Mouse (Mus musculus) cerebral cortex, adult 2 months (tissue): ENCODE results near the gene Olfr223.

ENCODE experiments used
- WGBS: fragments of 180-500 bp; shearing (Covaris S2); methylation state at CpG from one replicate; pipeline ENCODE4 v1.1.7; 2018; 5-methylcytosine and 5-hydroxymethylcytosine counted together

Olfr223 gene

GRCm38 (mm10) chr11:59596950-59597349 is 3.9 kb upstream of the Olfr223 start:
- WGBS = 88% methylated on average over 8 of the region's 8 CpGs

GRCm38 (mm10) chr11:59596091-59596490 is 3.0 kb upstream of the Olfr223 start:
- 54% methylated on average over 4 of the region's 4 CpGs for WGBS

GRCm38 (mm10) chr11:59589496-59589895 is 3.6 kb downstream of the Olfr223 start:
- 89% methylated on average over 8 of the region's 8 CpGs for WGBS

- WGBS = 62% methylated on average over 6 of the region's 6 CpGs
Measured at GRCm38 (mm10) chr11:59584539-59584938, 8.6 kb downstream of the Olfr223 start.

GRCm38 (mm10) chr11:59576135-59576534 is 17.0 kb downstream of the Olfr223 start, which contains the start of gene Olfr222:
Gene Olfr222 (minus strand): TSS chr11:59576235.

GRCm38 (mm10) chr11:59575726-59576125 is 17.4 kb downstream of the Olfr223 start:
- WGBS = 61% methylated on average over 9 of the region's 9 CpGs

- 49% methylated on average over 3 of the region's 3 CpGs for WGBS
Measured at GRCm38 (mm10) chr11:59569306-59569705, 23.8 kb downstream of the Olfr223 start.

GRCm38 (mm10) chr11:59562837-59563236 is 30.3 kb downstream of the Olfr223 start:
- 57% methylated on average over 9 of the region's 9 CpGs for WGBS

GRCm38 (mm10) chr11:59562336-59562735 is 30.8 kb downstream of the Olfr223 start:
- 81% methylated on average over 4 of the region's 4 CpGs for WGBS

- 80% methylated on average over 3 of the region's 3 CpGs for WGBS
Measured at GRCm38 (mm10) chr11:59560906-59561305, 32.2 kb downstream of the Olfr223 start.

- 82% methylated on average over 8 of the region's 8 CpGs for WGBS
Measured at GRCm38 (mm10) chr11:59554535-59554934, 38.6 kb downstream of the Olfr223 start.

- WGBS = 95% methylated on average over 11 of the region's 11 CpGs
Measured at GRCm38 (mm10) chr11:59554127-59554526, 39.0 kb downstream of the Olfr223 start.

- 51% methylated on average over 9 of the region's 9 CpGs for WGBS
Measured at GRCm38 (mm10) chr11:59544005-59544404, 49.1 kb downstream of the Olfr223 start.

- WGBS = 84% methylated on average over 3 of the region's 3 CpGs
Measured at GRCm38 (mm10) chr11:59543376-59543775, 49.7 kb downstream of the Olfr223 start.

- 72% methylated on average over 6 of the region's 6 CpGs for WGBS
Measured at GRCm38 (mm10) chr11:59542442-59542841, 50.6 kb downstream of the Olfr223 start.

- 55% methylated on average over 3 of the region's 3 CpGs for WGBS
Measured at GRCm38 (mm10) chr11:59541324-59541723, 51.8 kb downstream of the Olfr223 start, which contains the start of gene Nlrp3. Gene Nlrp3 (plus strand): TSS chr11:59541568.

- 89% methylated on average over 3 of the region's 3 CpGs for WGBS
Measured at GRCm38 (mm10) chr11:59540123-59540522, 53.0 kb downstream of the Olfr223 start.
